ENCODE assay signal across 12 mouse cellular contexts in genomic region chr12:107762140-107762539, GRCm38 (mm10).
"Had no signal": no experiment of that assay in that cellular context is flagged by ENCODE, and none has a peak within 500 bp of the region (broad histone marks: within the 10 kb centered on the region; RNA-seq: fewer than 3 reads in every experiment).

No protein-coding gene starts in this region.

- H3K4me1 ChIP-seq: liver, embryonic 13.5 days had no signal

- ATAC-seq: liver, postnatal 0 days had no signal

- H3K36me3 ChIP-seq: limb, embryonic 15.5 days; liver, embryonic 13.5 days; lung, embryonic 15.5 days; neural tube, embryonic 12.5 days; stomach, embryonic 15.5 days had no signal

- DNase-seq: kidney, adult 11 months; kidney, postnatal 10 days; kidney, postnatal 4 days; liver, embryonic 13.5 days; liver, postnatal 0 days; midbrain, embryonic 14.5 days; right cerebral cortex, postnatal 14 days had no signal

- H3K4me3 ChIP-seq: layer of hippocampus, adult 2 months; limb, embryonic 15.5 days; liver, embryonic 13.5 days; lung, embryonic 15.5 days; neural tube, embryonic 12.5 days; stomach, embryonic 15.5 days had no signal

- H3K27ac ChIP-seq: layer of hippocampus, adult 2 months; limb, embryonic 15.5 days; liver, embryonic 13.5 days; lung, embryonic 15.5 days; neural tube, embryonic 12.5 days; stomach, embryonic 15.5 days had no signal

- H3K9ac ChIP-seq: limb, embryonic 15.5 days; liver, embryonic 13.5 days; liver, postnatal 0 days; lung, embryonic 15.5 days; neural tube, embryonic 12.5 days; stomach, embryonic 15.5 days had no signal

- H3K4me2 ChIP-seq: limb, embryonic 15.5 days; liver, embryonic 13.5 days; lung, embryonic 15.5 days; neural tube, embryonic 12.5 days; stomach, embryonic 15.5 days had no signal

- H3K9me3 ChIP-seq: limb, embryonic 15.5 days; liver, embryonic 13.5 days; lung, embryonic 15.5 days; neural tube, embryonic 12.5 days; stomach, embryonic 15.5 days had no signal

- H3K27me3 ChIP-seq: limb, embryonic 15.5 days; liver, embryonic 13.5 days; lung, embryonic 15.5 days; neural tube, embryonic 12.5 days; stomach, embryonic 15.5 days had no signal
